Mouse (Mus musculus): ENCODE data around the gene Trem2.

DNA sequence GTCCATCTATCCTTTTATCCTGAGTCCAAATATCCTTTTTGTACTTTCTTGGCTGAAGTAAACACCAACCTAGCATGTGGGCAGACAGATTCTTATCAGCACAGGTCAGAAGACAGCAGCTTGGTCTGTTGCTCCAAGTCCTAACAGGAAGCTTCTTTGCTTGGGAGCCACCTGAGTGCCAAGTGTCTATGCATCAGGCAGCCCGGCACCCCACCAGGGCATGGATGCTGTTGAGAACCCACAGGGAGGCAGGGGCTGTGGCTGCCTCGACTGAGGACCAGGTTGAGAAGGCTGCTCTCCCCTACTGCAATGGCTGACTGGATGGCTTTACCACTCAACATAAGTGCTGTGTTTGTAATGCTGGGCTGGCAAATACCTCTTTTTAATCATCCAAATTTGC is 42.5 kb downstream of the Trem2 start:
- TF ChIP-seq ZC3H11A (IDR thresholded peaks at IDR 0.05; ENCODE audit: borderline replicate concordance, low read depth, low read length) (no peak), CHD2 (IDR thresholded peaks at IDR 0.05; ENCODE audit: low read depth, low read length) (no peak), MAFK (IDR thresholded peaks at IDR 0.05; ENCODE audit: insufficient read depth, low read depth, low read length) (no peak)

Measured in ES-E14 (cell line).